Mouse (Mus musculus) small intestine, adult 2 months (tissue): ENCODE results near the gene Lcorl.

Experiments
- CTCF ChIP-seq: fragments of 200-500 bp; IDR thresholded peaks from 2 replicates; pipeline ENCODE4 v1.5.1; 2012; ENCODE audit warnings: low read depth, mild to moderate bottlenecking, control low read depth, inconsistent platforms, low read length, moderate library complexity, mixed read lengths; ENCODE audit not compliant: insufficient replicate concordance, insufficient read length; ENCODE audit errors: extremely low read depth
- POLR2A ChIP-seq: fragments of 200-500 bp; IDR thresholded peaks from 2 replicates; pipeline ENCODE4 v1.6.1; 2012; ENCODE audit warnings: low read depth, mild to moderate bottlenecking, control low read depth, inconsistent platforms, low read length, moderate library complexity

- TF ChIP-seq CTCF = no peak
- TF ChIP-seq POLR2A = no peak
Observed at GRCm38 (mm10) chr5:45668831-45669230, 188.6 kb downstream of the Lcorl start.
